ENCODE assay signal across 26 mouse cellular contexts in the genomic region with DNA sequence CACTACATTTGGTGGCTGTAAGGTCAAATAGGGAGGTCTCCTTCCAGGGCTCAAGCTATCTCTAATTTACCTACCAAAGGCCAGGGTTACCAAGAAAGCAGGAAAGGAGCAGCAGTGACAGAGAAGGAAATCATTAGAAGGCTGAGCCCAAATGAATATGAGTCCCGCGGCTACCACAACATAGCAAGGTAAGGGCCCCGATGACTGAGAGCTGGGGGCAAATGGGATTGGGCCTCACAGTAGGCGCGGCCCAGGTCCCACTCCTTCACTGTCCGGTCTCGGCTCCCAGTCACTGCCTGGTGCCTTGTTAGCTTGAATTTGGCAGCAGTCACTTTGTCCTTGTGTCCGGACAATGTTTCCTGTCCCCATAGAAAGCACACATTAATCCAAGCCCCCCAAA.
"Had no signal": no experiment of that assay in that cellular context is flagged by ENCODE, and none has a peak within 500 bp of the region (broad histone marks: within the 10 kb centered on the region; RNA-seq: fewer than 3 reads in every experiment).

No protein-coding gene starts in this region.

- H3K4me3 ChIP-seq: embryonic facial prominence, embryonic 10.5 days; embryonic facial prominence, embryonic 12.5 days; embryonic facial prominence, embryonic 13.5 days; embryonic facial prominence, embryonic 15.5 days; erythroblast, embryonic 14.5 days; forebrain, embryonic 10.5 days; forebrain, embryonic 12.5 days; forebrain, embryonic 13.5 days; forebrain, embryonic 15.5 days; gastrocnemius, adult 2 months; heart, adult 2 months had no signal

- ATAC-seq: forebrain, embryonic 13.5 days; forebrain, embryonic 15.5 days; forebrain, embryonic 16.5 days; forebrain, postnatal 0 days had no signal

- H3K9me3 ChIP-seq: embryonic facial prominence, embryonic 10.5 days; embryonic facial prominence, embryonic 12.5 days; embryonic facial prominence, embryonic 13.5 days; embryonic facial prominence, embryonic 15.5 days; forebrain, embryonic 10.5 days; forebrain, embryonic 12.5 days; forebrain, embryonic 13.5 days; forebrain, embryonic 15.5 days had no signal

- H3K4me2 ChIP-seq: embryonic facial prominence, embryonic 12.5 days; embryonic facial prominence, embryonic 13.5 days; embryonic facial prominence, embryonic 15.5 days; forebrain, embryonic 12.5 days; forebrain, embryonic 13.5 days; forebrain, embryonic 15.5 days had no signal

- H3K27ac ChIP-seq: embryonic facial prominence, embryonic 10.5 days; embryonic facial prominence, embryonic 12.5 days; embryonic facial prominence, embryonic 13.5 days; embryonic facial prominence, embryonic 15.5 days; forebrain, embryonic 10.5 days; forebrain, embryonic 12.5 days; forebrain, embryonic 13.5 days; forebrain, embryonic 15.5 days; gastrocnemius, adult 2 months; heart, adult 2 months had no signal

- H3K27me3 ChIP-seq: embryonic facial prominence, embryonic 15.5 days; forebrain, embryonic 13.5 days; forebrain, embryonic 15.5 days had no signal

- DNase-seq: cerebellum, adult 2 months; cerebellum, adult 8-10 months; cerebellum, adult 9-10 months; cerebellum, postnatal 10 days; cerebellum, postnatal 14 days; cerebellum, postnatal 25 days; cerebellum, postnatal 36 days; embryo, embryonic 11 days; forebrain, postnatal 0 days; gastrocnemius, adult 2 months; gastrocnemius, postnatal 10 days; gastrocnemius, postnatal 14 days; gastrocnemius, postnatal 25 days; gastrocnemius, postnatal 36 days; heart, adult 18-20 months had no signal

- H3K9ac ChIP-seq: embryonic facial prominence, embryonic 12.5 days; embryonic facial prominence, embryonic 13.5 days; embryonic facial prominence, embryonic 15.5 days; forebrain, embryonic 12.5 days; forebrain, embryonic 13.5 days; forebrain, embryonic 15.5 days; forebrain, postnatal 0 days had no signal
